Mouse (Mus musculus): ENCODE results near the gene Gpc2.

- TF ChIP-seq SRF (IDR thresholded peaks at IDR 0.05; ENCODE audit: control insufficient read depth, insufficient read length, low read depth) (no peak), USF1 (IDR thresholded peaks at IDR 0.05; ENCODE audit: low read depth) (no peak), POLR2A (IDR thresholded peaks at IDR 0.05; ENCODE audit: insufficient read length, low read depth) (no peak), MAX (IDR thresholded peaks at IDR 0.05; ENCODE audit: low read depth) (no peak), E2F4 (IDR thresholded peaks at IDR 0.05; ENCODE audit: insufficient read depth) (no peak), POLR2AphosphoS2 (IDR thresholded peaks at IDR 0.05; ENCODE audit: insufficient read length, low read depth) (no peak), REST (IDR thresholded peaks at IDR 0.05; ENCODE audit: insufficient read depth, insufficient read length) (no peak), CEBPB (IDR thresholded peaks at IDR 0.05; ENCODE audit: insufficient read depth, poor library complexity, severe bottlenecking) (no peak), MYOG (IDR thresholded peaks at IDR 0.05; ENCODE audit: control insufficient read depth in 1 of 3, insufficient read depth in 1 of 3, insufficient read length in 2 of 3, low read depth in 2 of 3) (no peak), TCF12 (IDR thresholded peaks at IDR 0.05; ENCODE audit: insufficient read depth, poor library complexity, severe bottlenecking) (no peak)
These were observed 7.3 kb downstream of the Gpc2 start, which contains the start of gene Gal3st4 for GRCm38 (mm10) chr5:138272409-138272923.

Data from myocyte (in vitro differentiated cells).